Mouse (Mus musculus) 3T3-L1 (cell line): ENCODE measurements around the gene Trim80.
"Not testable (repeated sequence)": the region's sequence is repeated elsewhere in the genome, so short reads cannot be mapped to it uniquely, and the experiment has no call there.

Experiments
- DNase-seq: peaks from one replicate; pipeline ENCODE4 v3.0.0-alpha.2; 2015; ENCODE audit warnings: low read depth, low spot score

Trim80 gene

DNA sequence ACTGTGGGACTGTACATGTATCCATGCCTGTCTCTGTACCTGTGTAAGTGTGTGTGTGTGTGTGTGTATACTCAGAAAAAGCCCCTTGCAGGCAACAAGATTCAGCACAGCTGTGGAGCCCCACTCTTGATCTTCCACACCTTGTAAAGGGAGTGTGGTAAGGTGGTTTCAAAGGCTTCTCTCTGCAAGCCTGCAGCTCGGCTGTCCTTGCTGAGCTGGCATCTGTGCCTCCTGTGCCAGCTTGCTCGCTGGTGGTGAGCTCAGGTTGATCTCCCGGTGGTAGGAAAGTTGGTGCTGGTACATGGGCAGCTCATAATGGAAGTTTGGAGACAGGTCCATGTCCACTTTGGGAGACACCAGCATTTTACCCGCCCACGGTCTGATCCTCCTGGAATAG, 21.5 kb downstream of the Trim80 start:
- DNase-seq, result no peak

DNA sequence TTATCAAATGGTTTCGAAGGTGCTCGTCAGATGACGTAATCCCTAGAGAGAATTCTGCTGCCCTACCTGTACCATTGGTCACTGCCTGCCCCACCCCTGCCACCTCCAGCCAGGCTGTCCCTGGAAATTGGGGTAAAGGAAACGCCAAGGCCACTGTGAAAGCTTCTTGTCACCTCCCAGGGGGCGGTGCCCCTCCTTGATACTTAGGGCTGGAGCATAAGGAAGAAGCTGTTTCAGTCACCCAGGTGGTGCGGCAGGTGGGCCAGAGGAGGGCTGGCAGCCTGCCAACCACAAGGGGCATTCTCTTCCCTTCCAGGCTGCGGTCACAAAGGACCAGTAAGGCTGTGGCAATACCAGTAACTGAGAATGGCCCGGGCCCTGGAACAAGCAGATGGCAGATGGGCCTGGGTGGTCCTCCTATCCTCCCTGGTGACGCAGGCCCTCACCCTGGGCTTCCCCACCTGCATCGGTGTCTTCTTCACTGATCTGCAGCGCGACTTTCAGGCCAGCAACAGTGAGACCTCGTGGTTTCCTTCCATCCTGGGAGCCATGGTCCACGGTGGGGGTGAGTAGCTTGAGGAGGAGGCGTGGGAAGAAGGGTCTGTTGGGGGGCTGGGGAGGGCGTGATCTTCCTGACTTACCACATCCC, 22.0 kb downstream of the Trim80 start, which contains the start of gene Slc16a5:
Slc16a5 (plus strand) TSS at position 232 of the 649 bp plus-strand sequence.
- DNase-seq, result no peak

DNA sequence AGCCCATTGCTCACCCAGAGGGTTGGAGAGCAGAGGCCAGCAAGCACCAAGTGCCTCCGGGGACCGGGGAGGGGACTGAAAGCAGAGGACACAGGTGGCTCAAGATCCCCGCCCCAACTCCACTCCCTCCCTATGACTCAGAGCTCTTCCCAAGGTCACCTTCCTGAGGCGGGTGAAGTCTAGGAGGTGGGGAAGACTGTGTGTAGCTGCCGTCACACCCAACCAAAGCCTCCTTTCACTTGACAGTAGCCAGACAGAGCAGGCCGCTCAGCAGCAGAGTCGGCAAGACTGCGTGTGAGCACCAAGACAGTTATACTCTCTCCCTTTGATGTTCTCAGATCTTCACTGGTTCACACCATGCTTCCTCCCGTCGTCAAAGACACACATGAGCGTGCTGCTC, 23.1 kb downstream of the Trim80 start:
- DNase-seq, result no peak

DNA sequence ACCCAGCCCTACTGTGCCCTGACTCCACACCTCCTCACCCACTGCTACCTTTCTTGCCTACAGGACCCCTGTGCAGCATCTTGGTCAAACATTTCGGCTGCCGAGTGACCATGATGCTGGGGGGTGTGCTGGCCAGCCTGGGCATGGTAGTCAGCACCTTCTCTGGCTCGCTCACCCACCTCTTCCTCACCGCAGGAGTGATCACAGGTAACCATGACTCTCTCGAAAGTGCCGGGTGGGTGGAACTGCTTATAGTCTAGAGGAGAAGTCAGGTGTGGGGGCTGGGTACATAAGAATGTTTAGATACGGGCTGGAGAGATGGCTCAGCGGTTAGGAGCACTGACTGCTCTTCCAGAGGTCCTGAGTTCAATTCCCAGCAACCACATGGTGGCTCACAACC, 24.5 kb downstream of the Trim80 start:
- DNase-seq, result no peak

DNA sequence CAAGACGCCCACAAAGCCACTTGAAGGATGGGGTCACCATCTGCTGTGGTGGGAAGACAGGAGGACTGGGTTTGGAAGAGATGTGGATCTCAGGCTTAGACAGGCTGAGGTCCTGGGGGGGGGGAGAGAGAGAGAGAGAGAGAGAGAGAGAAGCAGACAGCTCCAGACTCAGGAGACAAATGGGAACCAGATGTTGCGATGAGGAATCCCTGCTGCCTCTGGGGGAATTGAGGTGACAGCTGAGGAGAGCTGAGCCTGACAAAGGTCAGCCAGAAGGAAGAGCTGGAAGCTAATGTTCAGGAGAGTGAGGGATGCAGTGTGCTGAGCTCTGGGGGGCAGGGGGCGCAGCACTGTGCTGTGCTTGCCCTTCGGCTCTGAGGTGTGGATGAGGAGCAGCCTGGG, 26.9 kb downstream of the Trim80 start:
- DNase-seq, result peak; percentile 85

DNA sequence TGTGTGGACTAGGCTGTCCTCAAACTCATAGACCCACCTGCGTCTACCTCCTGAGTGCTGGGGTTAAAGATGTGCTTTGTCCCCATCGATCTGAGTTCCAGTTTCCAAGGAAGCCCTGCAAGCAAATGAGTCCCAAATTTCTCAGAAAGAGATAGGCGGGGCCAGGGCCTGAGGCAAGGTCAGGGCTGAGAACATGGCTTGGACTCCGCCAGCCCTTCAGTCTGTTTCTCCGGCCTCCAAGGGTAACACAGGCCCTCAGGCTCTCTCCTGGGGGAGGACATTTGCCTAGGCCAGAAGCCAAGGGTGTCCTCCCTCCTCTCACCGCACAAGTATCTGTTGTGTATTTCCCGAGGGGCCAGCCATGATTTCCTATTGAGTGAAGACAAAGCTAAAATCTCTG, 31.8 kb downstream of the Trim80 start:
- no peak for DNase-seq

DNA sequence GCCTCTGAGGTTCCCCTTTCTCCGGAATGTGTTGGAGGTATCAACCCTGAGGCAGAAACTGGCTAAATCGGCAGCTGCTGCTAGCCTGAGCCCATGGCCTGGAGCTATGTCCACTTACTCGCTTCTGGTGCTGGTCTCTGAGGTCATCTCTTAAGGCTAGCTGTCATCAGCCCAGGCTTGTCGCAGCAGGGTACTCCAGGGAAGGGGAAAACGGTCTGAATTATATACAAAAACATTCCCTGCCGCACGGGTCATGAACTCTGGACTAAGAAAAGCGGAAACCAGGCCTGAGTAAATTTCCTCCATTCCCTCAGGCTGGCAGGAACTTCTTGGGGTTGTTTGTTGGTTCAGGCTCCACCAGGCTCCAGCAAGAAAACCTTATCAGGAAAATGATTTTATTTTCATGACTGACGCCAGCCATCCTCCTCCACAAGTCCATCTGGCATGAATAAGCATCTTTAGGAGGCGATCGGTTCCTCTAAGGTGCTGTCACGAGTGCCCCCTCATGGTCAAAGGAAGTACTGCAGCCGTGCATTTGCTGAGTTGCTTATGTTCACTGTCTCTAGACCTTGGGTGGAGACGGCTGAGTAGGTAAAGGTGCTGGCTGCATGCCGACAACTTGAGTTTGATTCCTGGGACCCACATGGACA, 33.4 kb downstream of the Trim80 start:
- peak; percentile 99 for DNase-seq

DNA sequence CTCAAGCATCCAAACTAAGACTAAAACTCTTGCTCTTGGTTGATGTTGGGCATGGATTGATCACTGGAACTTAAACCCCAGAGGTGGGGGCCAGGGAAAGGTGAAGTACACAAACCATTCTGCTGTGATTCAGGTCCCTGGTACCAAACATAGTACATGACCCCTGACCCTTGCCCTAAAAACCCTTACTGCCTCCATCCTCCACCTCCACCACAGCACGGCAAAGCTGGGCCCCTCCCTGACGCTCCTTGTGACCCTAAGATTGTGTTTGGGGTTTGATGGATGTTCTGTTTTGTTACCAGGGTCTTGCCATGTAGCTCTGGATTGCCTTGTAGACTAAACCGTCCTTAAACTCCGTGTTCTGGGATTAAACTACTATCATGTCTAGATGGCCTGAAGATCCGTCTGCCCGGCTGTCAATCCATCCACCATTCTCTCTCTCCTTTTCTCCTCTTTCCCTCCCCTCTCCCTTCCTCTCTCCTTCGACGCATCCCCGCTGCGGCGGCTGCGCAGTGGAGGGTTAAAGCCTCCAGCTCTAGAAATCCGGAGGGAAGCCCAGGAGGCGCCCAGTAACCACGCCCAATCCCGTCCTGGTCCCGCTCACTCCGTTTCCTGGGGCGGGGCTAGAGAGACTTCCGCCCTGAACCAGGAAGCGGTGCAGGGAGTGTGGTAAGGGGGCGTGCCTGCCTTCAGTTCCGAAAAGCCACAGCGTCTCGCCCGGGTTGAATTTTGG, 34.8 kb downstream of the Trim80 start, which contains the start of gene Armc7:
Armc7 (plus strand) TSS at position 643 of the 733 bp plus-strand sequence.
- peak; percentile 99 for DNase-seq

DNA sequence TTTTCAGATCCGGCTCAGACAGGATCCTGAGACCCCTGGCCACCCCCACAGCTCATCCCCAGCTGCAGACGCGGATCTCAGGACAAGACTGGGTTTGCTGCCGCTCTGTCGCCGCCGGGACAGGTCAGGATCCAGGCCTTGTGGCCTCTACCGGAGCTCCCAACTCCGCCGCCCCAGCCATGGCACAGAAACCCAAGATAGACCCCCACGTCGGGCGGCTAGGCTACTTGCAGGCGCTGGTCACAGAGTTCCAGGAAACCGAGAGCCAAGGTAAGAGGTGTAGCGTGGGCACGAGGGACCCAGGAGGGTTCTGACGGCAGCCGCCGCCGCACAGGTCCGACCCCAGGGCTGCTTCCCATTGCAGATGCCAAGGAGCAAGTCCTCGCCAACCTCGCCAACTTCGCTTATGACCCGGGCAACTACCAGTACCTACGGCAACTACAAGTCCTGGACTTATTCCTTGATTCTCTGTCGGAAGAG, 35.5 kb downstream of the Trim80 start:
- DNase-seq, result peak; percentile 26

DNA sequence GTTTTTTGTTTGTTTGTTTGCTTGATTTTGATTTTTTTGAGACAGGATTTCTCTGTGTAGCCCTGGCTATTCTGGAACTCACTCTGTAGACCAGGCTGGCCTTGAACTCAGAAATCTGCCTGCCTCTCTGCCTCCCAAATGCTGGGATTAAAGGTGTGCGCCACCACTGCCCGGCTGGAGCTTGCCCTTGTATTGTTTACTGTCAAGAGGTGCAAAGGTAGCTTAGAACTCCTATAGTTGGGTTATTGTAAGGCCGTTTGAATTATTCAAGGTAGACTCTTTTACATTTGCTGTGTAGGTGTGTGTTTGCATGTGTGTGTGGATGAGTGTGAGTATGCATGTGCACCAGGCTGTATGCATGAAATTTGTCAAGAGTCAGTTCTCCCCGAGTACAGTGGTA, 36.3 kb downstream of the Trim80 start:
- not testable (repeated sequence) for DNase-seq

DNA sequence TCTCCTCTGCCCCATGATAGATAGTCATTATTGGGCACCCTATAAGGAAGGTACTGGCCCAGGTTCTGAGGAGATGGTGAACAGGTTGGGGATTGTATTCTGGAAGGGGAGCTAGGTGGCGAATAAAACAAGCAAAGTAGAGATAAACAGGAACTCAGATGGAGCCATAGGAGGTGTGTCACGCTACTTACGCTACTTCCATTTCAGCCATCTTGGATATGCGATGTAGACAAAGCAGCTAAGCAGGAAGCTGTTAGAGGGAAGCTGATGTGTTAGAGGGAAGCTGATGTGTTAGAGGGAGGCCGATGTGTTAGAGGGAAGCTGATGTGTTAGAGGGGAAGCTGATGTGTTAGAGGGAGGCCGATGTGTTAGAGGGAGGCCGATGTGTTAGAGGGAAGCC, 37.0 kb downstream of the Trim80 start:
- DNase-seq, result not testable (repeated sequence)

DNA sequence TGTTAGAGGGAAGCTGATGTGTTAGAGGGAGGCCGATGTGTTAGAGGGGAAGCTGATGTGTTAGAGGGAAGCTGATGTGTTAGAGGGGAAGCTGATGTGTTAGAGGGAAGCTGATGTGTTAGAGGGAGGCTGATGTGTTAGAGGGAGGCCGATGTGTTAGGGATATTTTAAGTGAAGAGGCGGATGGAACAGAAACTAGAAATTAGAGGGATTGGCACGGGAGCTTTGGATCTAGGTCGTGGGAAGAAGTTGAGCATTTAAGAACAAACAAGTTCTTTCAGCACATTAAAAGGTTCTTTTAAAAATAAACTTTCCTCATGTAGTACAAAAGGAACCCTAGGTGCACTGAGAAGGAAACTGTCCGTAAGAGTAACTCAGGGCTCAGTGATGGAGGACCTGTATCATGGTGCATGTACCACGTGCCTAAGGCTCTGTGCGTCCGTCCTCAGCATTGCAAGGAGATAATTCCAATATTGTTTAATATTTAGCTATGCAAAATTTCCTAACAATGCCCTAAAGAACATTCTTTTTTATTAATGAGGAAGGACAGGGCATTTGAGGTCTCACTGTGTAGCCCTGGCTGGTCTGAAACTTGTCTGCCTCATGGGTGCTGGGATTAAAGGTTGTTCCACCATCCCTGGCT, 38.1 kb downstream of the Trim80 start:
- no peak for DNase-seq

DNA sequence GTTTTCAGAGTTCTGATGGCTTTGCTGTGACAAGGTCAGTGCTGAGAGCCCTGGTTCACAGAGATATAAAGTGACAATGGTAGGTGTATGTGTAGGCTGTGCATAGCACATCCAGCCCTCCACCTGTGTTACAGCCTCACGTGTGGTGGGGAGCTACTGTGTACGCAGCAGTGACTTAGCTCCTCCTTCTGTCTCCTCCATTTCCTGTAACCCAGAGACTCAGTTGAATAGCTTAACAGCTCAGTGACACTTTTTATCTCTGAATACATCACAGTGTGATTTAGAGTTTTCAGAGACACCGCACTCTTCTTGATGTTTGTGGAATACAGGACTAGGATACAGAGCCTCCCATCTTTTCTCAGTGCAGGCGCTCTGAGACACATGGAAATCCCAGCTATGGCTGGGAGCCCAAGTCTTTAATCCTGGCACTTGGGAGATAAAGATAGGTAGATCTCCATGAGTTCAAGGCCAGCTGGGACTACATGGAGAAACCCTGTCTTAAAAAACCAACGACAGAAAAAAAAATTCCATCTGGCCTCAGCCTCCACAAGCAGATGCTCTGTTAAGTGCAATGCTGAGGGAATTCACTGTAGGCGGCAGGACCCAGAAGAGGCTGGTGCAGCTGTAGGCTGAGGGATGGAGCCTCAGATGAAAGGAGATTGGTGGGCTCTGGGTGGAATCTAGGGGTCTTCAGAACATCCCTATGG, 41.4 kb downstream of the Trim80 start:
- no peak for DNase-seq

DNA sequence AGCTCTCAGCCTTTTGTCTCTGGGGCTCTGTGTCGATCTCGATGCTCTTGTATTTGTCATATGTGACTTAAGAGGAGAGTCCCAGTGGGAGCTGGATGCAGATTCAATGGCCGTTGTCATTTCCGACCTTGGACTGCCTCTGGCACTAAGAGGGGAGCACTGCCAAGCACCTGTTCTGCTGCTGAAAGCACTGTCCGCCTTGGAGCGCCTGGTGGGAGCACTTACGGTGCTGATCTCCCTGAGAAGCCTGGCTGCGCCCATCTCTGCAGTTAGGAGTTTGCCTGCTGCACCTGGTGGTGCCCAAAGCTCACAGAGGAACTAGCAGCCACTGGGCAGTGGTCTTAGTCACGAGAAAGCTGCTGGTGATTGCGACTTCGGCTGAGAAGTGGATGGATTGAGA, 42.9 kb downstream of the Trim80 start:
- DNase-seq, result no peak

DNA sequence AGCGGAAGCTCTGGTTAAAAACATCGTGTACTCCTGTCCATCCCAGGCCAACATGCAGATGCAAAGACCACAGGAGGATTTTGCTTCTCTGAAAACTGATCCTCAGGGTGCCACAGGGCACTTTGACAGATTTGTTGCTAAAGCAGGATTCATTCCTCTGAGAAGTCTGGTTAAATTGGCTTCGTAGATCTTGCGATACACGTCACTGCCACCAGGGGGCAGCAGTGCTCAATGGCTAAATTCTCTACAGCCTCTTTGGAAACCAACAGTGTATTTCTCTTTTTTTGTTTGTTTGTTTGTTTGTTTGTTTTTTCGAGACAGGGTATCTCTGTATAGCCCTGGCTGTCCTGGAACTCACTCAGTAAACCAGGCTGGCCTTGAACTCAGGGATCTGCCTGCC, 43.4 kb downstream of the Trim80 start:
- peak; percentile 88 for DNase-seq

DNA sequence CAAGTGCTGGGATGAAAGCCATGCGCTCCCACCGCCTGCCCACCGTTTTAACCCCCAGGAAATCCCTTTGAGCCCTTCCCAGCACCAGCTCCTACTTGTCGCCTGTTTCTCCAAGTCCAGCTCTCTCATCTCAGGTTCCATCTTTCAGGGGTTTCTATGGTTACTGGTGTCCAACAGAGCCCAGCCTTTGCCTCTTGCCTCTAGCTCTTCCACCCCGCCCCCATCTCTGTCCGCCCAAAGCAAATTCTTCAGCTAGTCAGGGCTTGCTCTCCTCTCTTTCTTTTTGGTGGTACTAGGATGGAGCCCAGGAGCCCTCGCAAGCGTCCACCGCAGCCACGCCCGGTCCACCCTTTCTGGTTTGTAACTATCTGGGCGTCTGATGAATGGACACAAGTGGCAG, 44.8 kb downstream of the Trim80 start:
- no peak for DNase-seq

DNA sequence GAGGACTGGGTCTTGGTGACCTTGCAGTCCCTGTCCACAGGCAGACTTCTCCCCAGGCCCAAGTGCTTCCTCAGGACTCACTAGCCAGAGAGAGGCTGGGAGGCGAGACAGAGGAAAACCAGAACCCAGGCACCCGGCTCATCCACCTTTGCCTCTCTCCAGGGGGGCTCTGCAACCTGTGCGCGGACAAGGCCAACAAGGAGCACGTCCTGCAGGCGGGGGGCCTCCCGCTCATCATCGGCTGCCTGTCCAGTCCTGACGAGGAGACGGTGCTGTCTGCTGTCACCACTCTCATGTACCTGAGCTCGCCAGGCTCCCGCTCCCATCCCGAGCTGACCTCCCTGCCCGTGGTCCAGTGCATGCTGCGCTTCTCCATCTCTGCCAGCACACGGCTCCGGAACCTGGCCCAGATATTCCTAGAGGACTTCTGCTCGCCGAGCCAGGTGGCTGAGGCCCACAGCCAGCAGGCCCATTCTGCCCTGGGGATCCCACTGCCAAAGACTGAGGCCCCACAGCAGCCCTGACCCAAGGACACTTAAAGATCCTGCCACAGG, 48.3 kb downstream of the Trim80 start:
- DNase-seq, result no peak

DNA sequence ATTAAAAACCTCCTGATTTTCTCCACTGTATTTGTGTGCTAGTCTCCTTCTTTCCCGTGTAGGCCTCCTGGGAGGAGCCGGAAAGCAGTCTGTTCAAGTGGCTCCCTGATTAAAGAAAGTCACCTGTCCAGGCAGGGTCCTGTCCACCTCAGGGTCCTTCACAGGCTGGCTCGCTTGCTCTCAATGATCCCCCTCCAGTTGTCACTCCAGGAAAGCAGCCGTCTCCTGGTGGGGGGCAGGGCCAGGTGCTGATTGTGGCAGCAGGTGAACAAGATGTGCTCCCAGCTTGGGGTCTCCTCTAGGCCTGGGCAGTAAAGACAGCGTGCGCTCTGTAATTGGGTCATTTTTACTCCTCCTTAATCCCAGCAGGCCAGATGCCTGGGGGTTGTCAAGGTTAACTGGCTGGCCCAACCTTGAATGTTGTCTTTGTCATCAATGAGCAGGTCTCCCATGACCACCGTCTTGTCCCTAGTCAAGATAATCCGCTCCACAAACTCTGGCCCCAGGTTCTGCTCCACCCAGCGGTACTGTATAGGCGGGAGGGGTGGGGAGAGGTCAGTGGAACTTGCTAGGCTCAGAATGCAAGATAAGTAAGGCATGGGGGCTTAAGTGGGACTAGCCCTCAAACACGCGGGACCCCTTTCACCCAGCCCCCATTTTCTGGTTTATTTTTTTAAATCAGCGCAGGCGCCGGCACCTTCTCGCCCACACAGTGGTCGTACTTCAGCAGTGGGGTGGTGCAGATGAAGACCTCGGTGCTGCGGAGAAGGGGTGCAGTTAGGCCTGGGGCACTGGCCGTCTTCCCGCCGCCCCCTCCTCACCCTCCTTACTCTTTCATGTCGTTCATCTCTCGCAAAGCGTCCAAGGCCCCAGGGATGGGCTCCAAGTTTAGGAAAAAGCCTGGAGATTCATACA, 50.4 kb downstream of the Trim80 start:
- DNase-seq, result no peak

DNA sequence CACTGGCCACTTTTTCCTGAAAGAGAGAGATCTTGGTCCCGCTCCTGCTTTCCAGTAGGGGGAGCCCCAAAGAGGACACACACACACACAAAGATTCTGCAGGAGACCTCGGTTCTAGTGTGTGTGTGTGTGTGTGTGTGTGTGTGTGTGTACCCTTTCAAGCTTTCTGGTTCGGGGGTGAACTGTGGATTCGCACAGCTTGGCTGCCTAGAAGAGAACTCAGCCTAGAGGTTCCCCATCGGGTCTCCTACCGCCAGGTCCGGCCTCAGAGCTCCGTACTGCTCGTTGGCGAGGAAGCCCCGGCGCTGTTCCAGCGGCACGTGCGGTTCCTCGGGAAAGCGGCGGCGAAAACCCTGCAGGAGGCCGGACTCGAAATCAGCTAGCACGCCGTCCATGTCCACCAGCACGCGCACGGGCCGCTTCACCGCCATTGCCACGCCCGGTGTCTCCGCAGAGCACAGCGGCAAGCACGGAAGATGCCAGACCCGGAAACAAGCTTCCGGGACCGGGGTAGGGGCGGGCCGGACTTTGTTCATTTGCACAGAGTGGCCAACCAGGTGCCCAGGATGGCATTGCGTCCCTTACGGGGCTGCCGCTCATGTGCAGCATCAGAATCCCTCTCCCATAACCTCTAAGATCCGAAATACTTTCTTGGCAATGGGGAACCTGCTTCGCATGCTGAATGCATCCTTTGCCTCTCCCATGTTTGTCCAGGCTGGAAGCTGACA, 51.2 kb downstream of the Trim80 start, which contains the start of gene Nt5c:
Nt5c (minus strand) TSS at position 507 of the 728 bp plus-strand sequence.
- peak; percentile 89 for DNase-seq
